Mouse (Mus musculus) thymus, adult 2 months (tissue): ENCODE measurements at regions not wholly inside any gene's neighbourhood (a gene's known extent, or its start where the extent isn't known, plus 50 kb on each side); places are given as distances from the start of the nearest gene placed in this dataset.

ENCODE experiments used
- CTCF ChIP-seq: fragments of 200-500 bp; IDR thresholded peaks from 2 replicates; pipeline ENCODE4 v1.5.1; 2012; ENCODE audit warnings: mild to moderate bottlenecking, control low read depth, low read length, moderate library complexity, borderline replicate concordance; ENCODE audit not compliant: control insufficient read depth, poor library complexity, insufficient read depth; ENCODE audit errors: extremely low read depth
- POLR2A ChIP-seq: fragments of 200-500 bp; IDR thresholded peaks from 2 replicates; pipeline ENCODE4 v1.6.1; 2012; ENCODE audit warnings: mild to moderate bottlenecking, low read length, control low read depth, moderate library complexity; ENCODE audit not compliant: control insufficient read depth, poor library complexity, insufficient read depth; ENCODE audit errors: extremely low read depth

GRCm38 (mm10) chr9:113471781-113472180, 236.3 kb downstream of the Pdcd6ip start:
- TF ChIP-seq CTCF (no peak), POLR2A (no peak)
